Mouse (Mus musculus): Measurements from ENCODE around the gene Sorl1. TPM values are rescaled to one million over a fixed set of nuclear protein-coding genes. Genes with fewer than 3 reads are reported as not detected.

Gene Sorl1
- polyA plus RNA-seq, 2 experiments: 1.1 to 1.4 TPM

DNA sequence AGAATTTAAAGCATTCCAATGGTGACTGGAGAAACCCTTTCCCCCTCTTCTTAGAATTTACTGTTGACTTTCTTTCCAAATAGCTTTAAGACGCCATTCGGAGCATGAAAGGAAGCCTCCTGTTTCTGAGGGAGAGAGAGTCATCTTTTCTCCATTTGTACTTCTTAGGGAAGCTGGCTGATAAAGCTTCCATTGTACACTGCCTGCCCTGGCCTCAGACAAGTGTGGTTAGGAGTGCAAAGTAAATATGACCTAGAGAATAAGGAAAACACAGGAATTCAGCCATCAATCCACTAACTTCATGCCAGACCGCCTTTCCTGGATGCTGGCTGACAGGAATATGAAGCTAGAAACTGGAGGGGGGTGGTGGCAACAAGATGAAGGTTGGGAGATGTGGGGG lies 100.7 kb downstream of the Sorl1 start:
- Histone ChIP-seq H3K27ac (no peak overlapping the region), H3K4me3 (ENCODE audit: insufficient read depth in 1 of 2, low read depth in 2 of 2, low read length in 2 of 2) (no peak overlapping the region), H3K36me3 (replicated peaks; ENCODE audit: control insufficient read depth, insufficient read depth, low read depth) (no peaks in the 10 kb centered on the region), H3K9me3 (ENCODE audit: control insufficient read depth, low read length) (no peaks in the 10 kb centered on the region), H3K4me2 (ENCODE audit: low read depth) (no peak overlapping the region), H3K27me3 (ENCODE audit: control insufficient read depth, insufficient read depth, low read length) (no peaks in the 10 kb centered on the region), H3K4me1 (replicated peaks; ENCODE audit: control insufficient read depth in 2 of 2, insufficient read depth in 2 of 2, low read length in 1 of 2) (no peaks in the 10 kb centered on the region), H3K9ac (replicated peaks) (no peak overlapping the region)
- WGBS (ENCODE audit: insufficient replicate concordance): 66% methylated on average over 3 of the region's 3 CpGs
- no peak for TF ChIP-seq CTCF (IDR thresholded peaks at IDR 0.05; ENCODE audit: low read depth)
- ATAC-seq (ENCODE audit: insufficient read depth) (no peak), DNase-seq (ENCODE audit: low read depth in 3 of 3, low spot score in 3 of 3) (no peak)

GRCm38 (mm10) chr9:42022318-42022717 lies 101.8 kb downstream of the Sorl1 start:
- H3K27me3 ChIP-seq (ENCODE audit: control insufficient read depth, insufficient read depth, low read length): no peaks in the 10 kb centered on the region
- 76% methylated on average over 12 of the region's 12 CpGs for WGBS (ENCODE audit: insufficient replicate concordance)
- ATAC-seq (ENCODE audit: insufficient read depth): no peak

GRCm38 (mm10) chr9:42019308-42020031 lies 104.6 kb downstream of the Sorl1 start:
- Histone ChIP-seq H3K9ac (replicated peaks) (no peak overlapping the region), H3K27ac (no peak overlapping the region), H3K9me3 (ENCODE audit: control insufficient read depth, low read length) (no peaks in the 10 kb centered on the region), H3K4me2 (ENCODE audit: low read depth) (no peak overlapping the region), H3K36me3 (replicated peaks; ENCODE audit: control insufficient read depth, insufficient read depth, low read depth) (no peaks in the 10 kb centered on the region), H3K4me1 (replicated peaks; ENCODE audit: control insufficient read depth in 2 of 2, insufficient read depth in 2 of 2, low read length in 1 of 2) (no peaks in the 10 kb centered on the region), H3K27me3 (ENCODE audit: control insufficient read depth, insufficient read depth, low read length) (no peaks in the 10 kb centered on the region), H3K4me3 (ENCODE audit: insufficient read depth in 1 of 2, low read depth in 2 of 2, low read length in 2 of 2) (no peak overlapping the region)
- ATAC-seq (ENCODE audit: insufficient read depth) (no peak), DNase-seq (ENCODE audit: low read depth in 3 of 3, low spot score in 3 of 3) (no peak)
- 16% methylated on average over 7 of the region's 7 CpGs for WGBS (ENCODE audit: insufficient replicate concordance)
- TF ChIP-seq CTCF (IDR thresholded peaks at IDR 0.05; ENCODE audit: low read depth) (no peak), EP300 (IDR thresholded peaks at IDR 0.05; ENCODE audit: low read depth) (no peak)

More at GRCm38 (mm10) chr9:42022318-42022717, 101.8 kb downstream of the Sorl1 start:
- Histone ChIP-seq H3K4me1 (replicated peaks; ENCODE audit: control insufficient read depth in 2 of 2, insufficient read depth in 2 of 2, low read length in 1 of 2) (no peaks in the 10 kb centered on the region), H3K9me3 (ENCODE audit: control insufficient read depth, low read length) (no peaks in the 10 kb centered on the region), H3K27ac (no peak overlapping the region), H3K4me3 (ENCODE audit: insufficient read depth in 1 of 2, low read depth in 2 of 2, low read length in 2 of 2) (no peak overlapping the region), H3K4me2 (ENCODE audit: low read depth) (no peak overlapping the region), H3K9ac (replicated peaks) (no peak overlapping the region), H3K36me3 (replicated peaks; ENCODE audit: control insufficient read depth, insufficient read depth, low read depth) (no peaks in the 10 kb centered on the region)
- DNase-seq (ENCODE audit: low read depth in 3 of 3, low spot score in 3 of 3): no peak
- TF ChIP-seq CTCF (IDR thresholded peaks at IDR 0.05; ENCODE audit: low read depth) (no peak), EP300 (IDR thresholded peaks at IDR 0.05; ENCODE audit: low read depth) (no peak)

- no peaks in the 10 kb centered on the region for H3K27me3 ChIP-seq (ENCODE audit: control insufficient read depth, insufficient read depth, low read length)
- DNase-seq (ENCODE audit: low read depth in 3 of 3, low spot score in 3 of 3) (no peak), ATAC-seq (ENCODE audit: insufficient read depth) (no peak)
- no peak overlapping the region for H3K4me2 ChIP-seq (ENCODE audit: low read depth)
- no peaks in the 10 kb centered on the region for H3K9me3 ChIP-seq (ENCODE audit: control insufficient read depth, low read length)
- WGBS (ENCODE audit: insufficient replicate concordance): 65% methylated on average over 5 of the region's 5 CpGs
- no peak overlapping the region for H3K4me3 ChIP-seq (ENCODE audit: insufficient read depth in 1 of 2, low read depth in 2 of 2, low read length in 2 of 2)
- no peaks in the 10 kb centered on the region for H3K4me1 ChIP-seq (replicated peaks; ENCODE audit: control insufficient read depth in 2 of 2, insufficient read depth in 2 of 2, low read length in 1 of 2)
- no peak overlapping the region for H3K27ac ChIP-seq
- H3K36me3 ChIP-seq (replicated peaks; ENCODE audit: control insufficient read depth, insufficient read depth, low read depth): no peaks in the 10 kb centered on the region
- no peak for TF ChIP-seq EP300 (IDR thresholded peaks at IDR 0.05; ENCODE audit: low read depth)
- no peak for TF ChIP-seq CTCF (IDR thresholded peaks at IDR 0.05; ENCODE audit: low read depth)
- no peak overlapping the region for H3K9ac ChIP-seq (replicated peaks)
These were observed 115.6 kb downstream of the Sorl1 start for GRCm38 (mm10) chr9:42008501-42008900.

- Histone ChIP-seq H3K36me3 (replicated peaks; ENCODE audit: control insufficient read depth, insufficient read depth, low read depth) (no peaks in the 10 kb centered on the region), H3K9ac (replicated peaks) (no peak overlapping the region), H3K4me2 (ENCODE audit: low read depth) (no peak overlapping the region), H3K4me3 (ENCODE audit: insufficient read depth in 1 of 2, low read depth in 2 of 2, low read length in 2 of 2) (no peak overlapping the region), H3K27me3 (ENCODE audit: control insufficient read depth, insufficient read depth, low read length) (no peaks in the 10 kb centered on the region), H3K27ac (no peak overlapping the region), H3K4me1 (replicated peaks; ENCODE audit: control insufficient read depth in 2 of 2, insufficient read depth in 2 of 2, low read length in 1 of 2) (no peaks in the 10 kb centered on the region), H3K9me3 (ENCODE audit: control insufficient read depth, low read length) (no peaks in the 10 kb centered on the region)
- DNase-seq (ENCODE audit: low read depth in 3 of 3, low spot score in 3 of 3): no peak
- 60% methylated on average over 8 of the region's 8 CpGs for WGBS (ENCODE audit: insufficient replicate concordance)
- TF ChIP-seq EP300 (IDR thresholded peaks at IDR 0.05; ENCODE audit: low read depth) (no peak), CTCF (IDR thresholded peaks at IDR 0.05; ENCODE audit: low read depth) (no peak)
- no peak for ATAC-seq (ENCODE audit: insufficient read depth)
These were observed 119.0 kb downstream of the Sorl1 start for GRCm38 (mm10) chr9:42005101-42005500.
